Mouse (Mus musculus): ENCODE measurements around the gene Camsap2.

Camsap2 gene

DNA sequence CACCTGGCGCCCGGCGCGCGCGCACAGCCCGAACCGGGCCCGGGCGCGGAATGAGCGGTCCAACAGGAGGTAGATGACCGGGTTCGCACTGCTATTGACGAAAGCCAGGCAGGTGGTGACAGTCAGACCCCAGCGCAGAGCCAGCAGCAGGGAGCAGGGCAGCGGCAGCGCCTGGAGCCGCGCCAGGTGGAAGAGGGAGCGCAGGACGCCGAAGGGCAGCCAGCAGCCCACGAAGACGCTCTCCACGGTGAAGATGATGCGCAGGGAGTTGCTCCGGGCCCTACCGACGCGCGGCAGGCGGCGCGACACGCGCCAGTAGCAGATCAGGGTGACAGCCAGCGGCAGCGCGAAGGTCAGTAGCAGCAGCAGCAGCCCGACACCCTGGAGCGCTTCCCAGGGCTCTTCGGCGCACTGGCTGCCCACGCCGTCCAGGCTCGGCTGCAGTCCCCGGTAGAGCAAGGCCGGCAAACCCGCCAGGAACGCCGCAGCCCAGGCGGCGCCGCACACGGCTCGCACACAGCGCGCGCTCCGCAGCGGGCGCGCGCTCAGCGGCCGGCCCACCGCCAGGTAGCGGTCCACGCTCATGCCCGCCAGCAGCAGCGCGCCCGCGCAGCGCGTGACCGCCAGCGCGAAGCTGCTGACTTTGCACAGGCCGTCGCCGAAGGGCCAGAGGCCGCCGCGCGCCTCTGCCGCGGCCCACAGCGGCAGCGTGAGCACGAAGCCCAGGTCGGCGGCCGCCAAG is 85.8 kb downstream of the Camsap2 start:
- no peak for DNase-seq (ENCODE audit: extremely low read depth, low read depth, low spot score)

GRCm38 (mm10) chr1:136259543-136259892 is 86.4 kb downstream of the Camsap2 start:
- no peak for DNase-seq (ENCODE audit: extremely low read depth, low read depth, low spot score)

DNA sequence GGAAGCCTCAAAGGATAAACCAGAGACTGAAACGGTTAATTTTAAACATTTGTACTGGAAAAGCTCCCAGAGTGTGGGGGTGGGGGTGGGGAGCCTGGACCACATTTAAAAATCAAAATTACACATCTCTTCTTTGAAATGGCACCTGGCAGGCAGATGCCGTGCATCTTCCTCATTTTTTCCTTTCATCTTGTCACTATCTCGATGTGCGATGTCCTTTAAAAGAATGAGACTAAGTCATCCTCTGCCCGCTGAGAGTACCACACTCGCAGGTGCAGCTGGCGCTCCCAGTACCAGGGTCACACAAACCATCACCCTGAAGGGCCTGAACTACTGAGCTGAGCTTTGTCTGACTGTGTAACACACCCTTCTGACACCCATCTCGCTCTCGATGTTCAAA is 87.4 kb downstream of the Camsap2 start:
- DNase-seq (ENCODE audit: extremely low read depth, low read depth, low spot score), result no peak

DNA sequence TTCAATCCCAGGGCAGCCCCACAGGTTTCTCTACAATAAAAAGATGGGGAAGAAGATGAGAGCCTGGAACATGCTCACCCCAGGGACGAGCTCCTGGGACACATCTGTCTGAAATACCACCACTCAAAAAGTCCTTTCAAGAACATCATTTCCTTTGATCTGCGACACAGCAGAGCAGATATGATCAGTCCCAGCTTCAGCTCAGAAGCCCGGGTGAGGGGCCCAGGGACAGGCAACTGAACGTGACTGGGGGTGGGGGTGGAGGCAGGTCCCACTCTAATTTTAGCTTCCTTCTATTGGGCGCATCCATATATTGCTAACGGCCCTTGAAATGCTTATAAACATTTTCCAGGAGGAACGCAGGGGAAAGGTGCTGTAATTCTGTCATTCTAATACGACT is 90.2 kb downstream of the Camsap2 start:
- no peak for DNase-seq (ENCODE audit: extremely low read depth, low read depth, low spot score)

GRCm38 (mm10) chr1:136255174-136255573 is 90.7 kb downstream of the Camsap2 start:
- DNase-seq (ENCODE audit: extremely low read depth, low read depth, low spot score), result no peak

DNA sequence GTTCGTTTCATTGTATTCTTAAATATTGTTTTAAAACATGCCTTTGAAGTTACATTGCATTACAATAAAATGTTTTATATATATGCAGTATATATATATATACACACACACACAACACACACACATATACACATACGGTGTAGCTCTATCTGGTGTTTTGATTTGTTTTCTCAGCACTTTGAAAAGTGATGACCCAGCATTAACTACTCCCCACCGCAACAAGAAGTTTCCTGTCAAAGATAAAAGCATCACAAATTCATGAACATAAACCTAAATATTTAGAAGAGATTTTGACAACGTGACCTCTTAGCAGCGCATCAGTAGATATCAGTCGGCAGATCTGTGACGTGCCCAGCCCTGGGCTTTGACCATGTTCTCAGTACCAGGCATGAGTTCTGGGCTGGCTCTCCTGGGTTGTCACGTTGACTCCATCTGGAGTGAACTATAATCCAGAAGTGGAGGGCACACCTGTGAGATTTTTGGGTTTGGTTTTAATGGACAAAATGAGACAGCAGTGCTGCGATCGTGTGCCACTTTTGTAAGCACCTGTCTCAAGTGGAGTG is 91.3 kb downstream of the Camsap2 start:
- no peak for DNase-seq (ENCODE audit: extremely low read depth, low read depth, low spot score)

- DNase-seq (ENCODE audit: extremely low read depth, low read depth, low spot score), result no peak
These were observed 92.4 kb downstream of the Camsap2 start for GRCm38 (mm10) chr1:136253472-136253871.

DNA sequence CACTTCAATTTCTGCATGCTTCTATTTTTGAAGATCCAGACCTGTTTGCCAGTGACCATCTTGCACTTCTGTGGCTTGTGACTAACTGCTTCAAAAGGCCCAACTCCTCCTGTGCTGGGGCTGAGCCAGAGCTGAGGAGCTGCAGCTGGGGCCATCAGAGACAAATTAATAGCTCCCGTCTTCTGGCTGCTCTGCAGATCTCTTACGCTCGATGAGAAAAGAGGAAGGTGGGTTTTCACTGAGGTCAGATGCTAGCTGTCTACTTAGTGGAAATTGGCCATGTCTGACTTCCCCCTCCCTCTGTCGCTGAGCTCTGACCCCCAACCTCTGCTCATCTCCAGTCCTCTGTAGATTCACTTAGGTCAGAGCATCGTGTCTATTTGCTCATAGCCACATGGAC is 96.2 kb downstream of the Camsap2 start:
- DNase-seq (ENCODE audit: extremely low read depth, low read depth, low spot score), result no peak

DNA sequence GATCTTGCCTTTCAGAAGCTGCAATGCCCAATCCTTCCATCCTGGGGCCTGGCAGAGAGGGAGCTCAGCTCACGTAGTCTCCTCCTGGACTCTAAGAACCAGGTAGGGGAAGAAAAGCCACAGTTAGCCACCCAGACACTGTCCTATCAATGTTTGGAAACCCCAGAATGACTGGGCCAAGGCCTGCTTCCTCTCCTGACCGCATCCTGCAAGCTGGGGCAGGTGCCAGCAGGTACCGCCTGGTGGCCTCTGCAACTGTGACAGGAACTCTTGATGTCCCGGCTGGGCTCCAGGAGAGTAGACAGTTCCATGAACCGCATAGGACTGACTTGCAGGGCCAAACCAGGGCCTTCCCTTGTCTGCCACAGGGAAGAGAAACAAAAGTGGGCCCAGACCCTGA is 98.5 kb downstream of the Camsap2 start:
- no peak for DNase-seq (ENCODE audit: extremely low read depth, low read depth, low spot score)

- DNase-seq (ENCODE audit: extremely low read depth, low read depth, low spot score), result no peak
These were observed 101.4 kb downstream of the Camsap2 start for GRCm38 (mm10) chr1:136244469-136244868.

DNA sequence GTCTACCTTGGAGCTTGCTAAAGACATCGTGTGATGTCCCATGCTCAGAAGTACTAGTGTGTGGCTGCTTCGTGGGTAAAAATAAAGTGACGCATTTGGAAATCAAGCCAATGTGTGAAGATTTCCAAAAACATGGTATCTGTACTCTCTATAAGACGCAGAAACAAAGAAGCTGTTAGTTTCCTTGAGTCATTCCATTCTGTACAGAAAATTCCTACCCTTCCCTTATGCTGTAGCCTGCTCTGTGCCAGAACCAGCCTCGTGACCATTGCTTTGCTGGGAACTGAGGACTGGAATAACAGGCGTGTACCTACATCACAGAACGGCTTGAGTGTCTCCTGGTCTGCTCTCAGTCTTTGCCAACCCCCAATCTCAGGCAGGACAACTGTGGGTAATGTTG is 104.1 kb downstream of the Camsap2 start:
- DNase-seq (ENCODE audit: extremely low read depth, low read depth, low spot score), result no peak

DNA sequence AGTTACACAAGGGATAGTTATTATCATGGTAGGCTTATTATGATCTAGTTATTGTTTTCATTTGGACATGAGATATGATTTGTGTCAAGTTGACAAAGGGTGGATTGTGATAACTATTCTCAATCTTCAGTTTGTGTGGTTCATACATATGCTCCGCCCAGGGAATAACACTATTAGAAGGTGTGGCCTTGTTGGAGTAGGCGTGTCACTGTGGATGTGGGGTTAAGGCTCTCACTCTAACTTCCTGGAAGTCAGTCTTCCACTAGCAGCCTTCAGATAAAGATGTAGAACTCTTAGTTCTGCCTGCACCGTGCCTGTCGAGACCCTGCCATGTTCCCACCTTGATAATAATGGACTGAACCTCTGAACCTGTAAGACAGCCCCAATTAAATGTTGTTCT is 107.4 kb downstream of the Camsap2 start:
- DNase-seq (ENCODE audit: extremely low read depth, low read depth, low spot score), result no peak

DNA sequence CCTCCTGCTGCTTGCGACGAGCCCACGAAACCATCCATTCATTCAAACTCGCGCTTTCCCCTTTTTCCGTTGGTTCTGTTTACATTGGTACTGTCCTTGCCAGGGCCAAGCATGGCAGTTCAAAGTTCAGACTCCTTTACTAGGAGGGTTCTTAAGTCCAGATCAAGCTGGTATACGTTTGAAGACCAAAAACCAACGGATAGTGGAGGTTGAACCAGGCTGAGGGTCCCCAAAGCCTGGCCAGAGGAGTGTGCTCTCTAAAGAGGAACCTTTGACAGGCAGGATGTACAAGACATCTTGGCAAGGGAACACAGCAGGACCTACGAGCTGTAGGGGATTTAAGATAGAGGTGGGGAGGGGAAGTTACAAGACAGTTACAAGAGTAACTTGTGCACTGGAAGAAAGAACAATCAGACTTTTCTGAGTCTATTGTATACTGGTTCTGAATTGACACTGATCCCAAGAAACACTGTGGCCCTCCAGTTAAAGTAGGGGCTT is 111.3 kb downstream of the Camsap2 start:
- no peak for DNase-seq (ENCODE audit: extremely low read depth, low read depth, low spot score)

DNA sequence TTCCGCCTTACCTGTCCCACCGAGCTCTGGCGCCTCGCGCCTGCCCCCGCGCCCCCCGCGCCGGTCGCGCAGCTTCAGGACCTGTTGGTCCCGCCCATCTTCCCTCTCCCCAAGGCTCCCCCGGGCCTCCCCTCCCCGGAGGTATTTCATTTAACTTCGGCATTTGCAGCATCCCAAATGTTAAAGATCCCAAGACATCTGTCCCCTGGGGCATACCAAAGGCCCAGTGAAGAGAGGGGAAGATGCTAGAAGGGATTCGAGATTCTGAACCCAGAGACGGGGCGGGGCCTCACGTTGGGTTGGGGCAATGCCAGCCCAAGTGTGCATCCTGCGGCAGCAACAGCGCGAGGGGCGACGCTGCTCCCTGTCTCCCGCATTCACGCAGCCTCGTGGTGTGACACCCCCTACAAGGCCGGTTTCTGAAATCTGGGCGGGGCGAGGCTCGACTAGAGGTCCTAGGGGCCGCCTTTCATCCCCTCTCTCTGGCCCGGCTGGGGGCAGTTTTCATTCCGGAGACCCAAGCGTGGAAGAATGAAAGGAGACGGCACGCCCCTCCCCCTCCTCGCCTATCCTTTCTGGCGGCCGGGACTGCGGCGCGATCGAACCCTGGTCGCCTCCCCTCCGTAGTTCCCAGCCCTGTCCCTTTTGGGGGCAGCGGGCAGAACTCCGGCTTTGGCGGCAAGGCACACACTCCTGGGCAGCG is 111.9 kb downstream of the Camsap2 start, which contains the start of gene Inava:
Gene Inava, minus strand, starts transcription at position 373 of the 703 bp plus-strand sequence.
- no peak for DNase-seq (ENCODE audit: extremely low read depth, low read depth, low spot score)

DNA sequence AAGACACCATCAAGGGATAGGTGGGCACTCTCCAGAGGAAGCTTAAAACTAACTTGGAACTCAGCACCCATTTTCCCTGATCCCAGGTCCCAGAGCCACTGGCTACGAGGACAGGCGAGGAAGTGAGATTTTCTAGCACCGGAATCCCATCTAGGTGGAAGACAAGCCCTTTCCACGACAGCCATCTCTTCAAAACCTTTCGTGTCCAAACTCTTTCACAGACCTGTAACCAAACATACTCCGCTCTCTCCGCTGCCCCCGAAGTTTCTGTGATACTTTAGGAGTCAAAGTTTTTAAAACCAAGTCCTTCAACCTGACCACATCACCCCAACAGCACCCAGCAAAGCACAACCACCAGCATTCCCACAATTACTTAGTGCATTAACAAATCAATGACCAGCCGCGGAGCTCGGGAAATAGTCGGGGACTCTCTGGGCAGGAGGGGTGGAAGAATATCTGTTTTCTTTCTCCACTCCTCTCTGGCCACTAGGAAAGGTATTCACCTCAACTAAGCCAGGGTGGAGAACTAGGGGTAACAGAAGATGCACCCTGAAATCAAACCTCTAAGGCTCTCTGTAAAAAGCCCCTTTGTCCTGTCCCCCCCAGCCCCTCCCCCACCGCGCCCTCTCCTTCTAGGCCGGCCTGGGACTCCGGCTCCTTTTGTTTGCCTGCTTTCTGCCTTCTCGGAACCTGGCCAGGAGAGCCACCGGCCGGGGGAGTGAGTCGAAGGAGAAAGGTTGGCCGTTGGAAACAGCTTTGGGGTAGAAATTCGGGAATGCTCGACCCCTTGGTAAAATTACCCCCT is 112.7 kb downstream of the Camsap2 start:
- no peak for DNase-seq (ENCODE audit: extremely low read depth, low read depth, low spot score)

DNA sequence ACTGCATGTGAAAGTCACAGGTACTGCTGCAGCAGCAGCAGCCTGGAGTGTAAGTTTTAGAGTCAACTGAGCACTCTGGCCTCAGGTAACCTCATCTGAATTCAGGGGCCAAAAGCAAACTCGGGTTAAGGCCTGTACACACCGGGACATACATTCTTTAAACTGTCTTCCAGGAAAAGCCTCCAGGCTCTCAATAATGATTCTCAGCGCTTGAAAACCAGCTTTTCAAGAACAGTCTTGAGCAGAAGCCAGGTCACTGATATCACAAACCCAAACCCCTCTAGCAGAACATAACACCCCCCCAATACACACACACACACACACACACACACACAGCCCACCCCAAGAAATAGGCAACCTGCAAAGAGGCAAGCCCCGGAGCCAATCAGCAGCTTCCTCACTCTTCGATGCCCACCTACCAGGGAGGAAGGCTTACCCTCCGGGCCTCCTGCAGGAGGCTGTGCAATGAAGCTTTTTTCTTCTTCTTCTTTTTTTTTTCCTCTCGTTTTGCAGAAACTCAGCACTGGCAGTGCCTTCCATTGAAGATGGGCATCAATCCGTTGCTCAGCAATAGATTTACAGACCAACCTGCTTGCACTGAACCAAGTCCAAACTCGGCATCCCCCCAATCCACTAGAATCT is 113.5 kb downstream of the Camsap2 start:
- no peak for DNase-seq (ENCODE audit: extremely low read depth, low read depth, low spot score)

GRCm38 (mm10) chr1:136231596-136231995 is 114.3 kb downstream of the Camsap2 start:
- DNase-seq (ENCODE audit: extremely low read depth, low read depth, low spot score), result no peak

GRCm38 (mm10) chr1:136230201-136230600 is 115.7 kb downstream of the Camsap2 start:
- no peak for DNase-seq (ENCODE audit: extremely low read depth, low read depth, low spot score)

GRCm38 (mm10) chr1:136229040-136229373 is 116.9 kb downstream of the Camsap2 start:
- DNase-seq (ENCODE audit: extremely low read depth, low read depth, low spot score), result no peak

DNA sequence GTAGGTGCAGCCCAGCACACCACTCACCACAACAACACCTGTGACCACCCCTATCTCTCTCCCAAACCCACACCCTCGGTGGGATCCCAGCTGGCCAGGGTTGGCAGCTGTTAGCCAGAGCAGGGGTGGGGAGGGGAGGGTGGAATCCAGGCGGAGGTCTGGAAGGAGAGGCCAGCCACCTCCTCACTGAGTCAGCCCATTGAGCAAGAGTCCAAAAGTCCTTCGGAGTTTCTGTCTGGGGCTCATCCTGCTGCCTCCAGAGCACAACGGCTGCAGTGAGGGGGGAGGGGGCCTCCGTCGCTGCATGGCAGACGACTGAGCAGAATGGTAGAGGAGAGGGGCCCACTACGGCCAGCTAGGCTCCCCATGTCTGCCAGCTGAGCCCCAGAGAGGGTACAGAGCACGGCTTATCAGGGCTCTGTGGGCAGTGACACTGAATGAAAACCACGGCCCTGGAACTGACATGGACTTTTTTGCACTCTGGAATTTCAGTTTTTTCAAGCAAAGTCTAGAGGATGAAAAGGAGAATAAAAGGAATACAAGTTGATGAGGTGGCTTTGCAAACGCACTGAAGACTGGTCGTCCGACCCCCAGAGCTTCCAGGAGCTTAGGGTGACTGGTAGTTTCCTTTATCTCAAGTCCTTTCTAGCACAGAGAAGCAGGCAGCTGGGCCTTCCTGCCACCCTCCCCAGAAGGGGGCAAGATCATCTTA is 117.4 kb downstream of the Camsap2 start:
- no peak for DNase-seq (ENCODE audit: extremely low read depth, low read depth, low spot score)
